Mouse (Mus musculus): ENCODE results near the gene Masp2. TPM values are rescaled to one million over a fixed set of nuclear protein-coding genes. Genes with fewer than 3 reads are reported as not detected.
A peak's percentile ranks its signal among the peaks of the same experiment; 100 is the strongest.

The Masp2 gene
- polyA plus RNA-seq, 1 experiment from 2014 or later: 0.27 TPM

GRCm38 (mm10) chr4:148644926-148645325 is 42.6 kb downstream of the Masp2 start:
- 92% methylated on average over 6 of the region's 6 CpGs for WGBS
- Histone ChIP-seq H3K27me3 (peaks cover 2% of the 10 kb centered on the region; the same call in 1 of the 2 replicates), H3K27ac (no peak overlapping the region), H3K4me2 (no peak overlapping the region), H3K9ac (no peak overlapping the region), H3K4me3 (replicated peaks) (no peak overlapping the region), H3K4me1 (peaks cover 8% of the 10 kb centered on the region; the same call in 1 of the 2 replicates), H3K9me3 (no peaks in the 10 kb centered on the region), H3K36me3 (replicated peaks) (no peaks in the 10 kb centered on the region)
- no peak for ATAC-seq (ENCODE audit: low FRiP score)

- no peak for ATAC-seq (ENCODE audit: low FRiP score)
- Histone ChIP-seq H3K36me3 (replicated peaks) (no peaks in the 10 kb centered on the region), H3K27me3 (peaks cover 2% of the 10 kb centered on the region; the same call in 1 of the 2 replicates), H3K4me2 (no peak overlapping the region), H3K4me1 (peaks cover 8% of the 10 kb centered on the region; the same call in 1 of the 2 replicates), H3K27ac (no peak overlapping the region), H3K9me3 (no peaks in the 10 kb centered on the region), H3K9ac (no peak overlapping the region), H3K4me3 (replicated peaks) (no peak overlapping the region)
- WGBS: 77% methylated on average over 11 of the region's 11 CpGs
Measured at GRCm38 (mm10) chr4:148646616-148647015, 44.3 kb downstream of the Masp2 start.

- Histone ChIP-seq H3K4me3 (replicated peaks) (no peak overlapping the region), H3K27ac (no peak overlapping the region), H3K9ac (no peak overlapping the region), H3K4me1 (peaks cover under 1% of the 10 kb centered on the region; the same call in 1 of the 2 replicates), H3K4me2 (no peak overlapping the region), H3K9me3 (peaks cover 3% of the 10 kb centered on the region; the same call in 1 of the 2 replicates), H3K36me3 (replicated peaks) (no peaks in the 10 kb centered on the region), H3K27me3 (peaks cover 1% of the 10 kb centered on the region; the same call in 1 of the 2 replicates)
- ATAC-seq (ENCODE audit: low FRiP score): no peak
- WGBS: 61% methylated on average over 3 of the region's 3 CpGs
Measured at GRCm38 (mm10) chr4:148649309-148649708, 47.0 kb downstream of the Masp2 start.

GRCm38 (mm10) chr4:148651045-148651444 is 48.7 kb downstream of the Masp2 start:
- Histone ChIP-seq H3K36me3 (replicated peaks) (no peaks in the 10 kb centered on the region), H3K27me3 (no peaks in the 10 kb centered on the region; the same call in 1 of the 2 replicates), H3K9ac (no peak overlapping the region), H3K4me3 (replicated peaks) (no peak overlapping the region), H3K4me1 (no peaks in the 10 kb centered on the region), H3K27ac (no peak overlapping the region), H3K4me2 (no peak overlapping the region), H3K9me3 (peaks cover 3% of the 10 kb centered on the region; the same call in 1 of the 2 replicates)
- whole genome bisulfite sequencing: 80% methylated on average over 9 of the region's 9 CpGs
- ATAC-seq (ENCODE audit: low FRiP score): no peak

- no peak overlapping the region for H3K4me2 ChIP-seq
- peaks cover 3% of the 10 kb centered on the region; the same call in 1 of the 2 replicates for H3K9me3 ChIP-seq
- H3K27ac ChIP-seq: no peak overlapping the region
- no peak overlapping the region for H3K9ac ChIP-seq
- H3K4me3 ChIP-seq (replicated peaks): no peak overlapping the region
- no peak for ATAC-seq (ENCODE audit: low FRiP score)
- no peaks in the 10 kb centered on the region for H3K36me3 ChIP-seq (replicated peaks)
- H3K4me1 ChIP-seq: peaks cover 4% of the 10 kb centered on the region; the same call in 1 of the 2 replicates
- 88% methylated on average over 18 of the region's 18 CpGs for WGBS
- peaks cover 5% of the 10 kb centered on the region; the same call in 1 of the 2 replicates for H3K27me3 ChIP-seq
Measured at GRCm38 (mm10) chr4:148654701-148655398, 52.5 kb downstream of the Masp2 start.

- Histone ChIP-seq H3K27me3 (peaks cover 8% of the 10 kb centered on the region; the same call in 1 of the 2 replicates), H3K9ac (no peak overlapping the region), H3K4me3 (replicated peaks) (no peak overlapping the region), H3K4me2 (no peak overlapping the region), H3K4me1 (peaks cover 4% of the 10 kb centered on the region; the same call in 1 of the 2 replicates), H3K36me3 (replicated peaks) (no peaks in the 10 kb centered on the region), H3K9me3 (peaks cover 3% of the 10 kb centered on the region; the same call in 1 of the 2 replicates), H3K27ac (no peak overlapping the region)
- no peak for ATAC-seq (ENCODE audit: low FRiP score)
- 57% methylated on average over 15 of the region's 15 CpGs for WGBS
Measured at GRCm38 (mm10) chr4:148656691-148657258, 54.4 kb downstream of the Masp2 start.

- Histone ChIP-seq H3K27ac (no peak overlapping the region), H3K9me3 (peaks cover 2% of the 10 kb centered on the region; the same call in 1 of the 2 replicates), H3K4me1 (peaks cover 10% of the 10 kb centered on the region), H3K9ac (no peak overlapping the region), H3K27me3 (peaks cover 8% of the 10 kb centered on the region; the same call in 1 of the 2 replicates), H3K4me2 (no peak overlapping the region), H3K36me3 (replicated peaks) (no peaks in the 10 kb centered on the region), H3K4me3 (replicated peaks) (no peak overlapping the region)
- WGBS: 91% methylated on average over 13 of the region's 13 CpGs
- ATAC-seq (ENCODE audit: low FRiP score): no peak
Measured at GRCm38 (mm10) chr4:148657776-148658175, 55.4 kb downstream of the Masp2 start.

- H3K36me3 ChIP-seq (replicated peaks): no peaks in the 10 kb centered on the region
- no peak overlapping the region for H3K27ac ChIP-seq
- no peak overlapping the region for H3K4me2 ChIP-seq
- WGBS: 74% methylated on average over 3 of the region's 3 CpGs
- no peak for ATAC-seq (ENCODE audit: low FRiP score)
- no peak overlapping the region for H3K9ac ChIP-seq
- H3K27me3 ChIP-seq: peaks cover 20% of the 10 kb centered on the region; the same call in 1 of the 2 replicates
- H3K4me3 ChIP-seq (replicated peaks): no peak overlapping the region
- H3K9me3 ChIP-seq: no peaks in the 10 kb centered on the region
- peaks cover 16% of the 10 kb centered on the region for H3K4me1 ChIP-seq
Measured at GRCm38 (mm10) chr4:148660174-148660573, 57.8 kb downstream of the Masp2 start.

GRCm38 (mm10) chr4:148662168-148662965 is 60.0 kb downstream of the Masp2 start:
- H3K27ac ChIP-seq: no peak overlapping the region
- H3K4me2 ChIP-seq: peak overlapping the region; percentile 25; the same call in 1 of the 2 replicates
- no peak overlapping the region for H3K4me3 ChIP-seq (replicated peaks)

GRCm38 (mm10) chr4:148663326-148663725 is 61.0 kb downstream of the Masp2 start:
- Histone ChIP-seq H3K9ac (no peak overlapping the region), H3K4me2 (no peak overlapping the region), H3K4me3 (replicated peaks) (no peak overlapping the region), H3K36me3 (replicated peaks) (no peaks in the 10 kb centered on the region), H3K27ac (no peak overlapping the region), H3K9me3 (no peaks in the 10 kb centered on the region), H3K4me1 (peaks cover 12% of the 10 kb centered on the region), H3K27me3 (peaks cover 15% of the 10 kb centered on the region; the same call in 1 of the 2 replicates)
- WGBS: 85% methylated on average over 7 of the region's 7 CpGs
- no peak for ATAC-seq (ENCODE audit: low FRiP score)

More at GRCm38 (mm10) chr4:148662168-148662965, 60.0 kb downstream of the Masp2 start:
- H3K36me3 ChIP-seq (replicated peaks): no peaks in the 10 kb centered on the region
- no peak overlapping the region for H3K9ac ChIP-seq
- H3K4me1 ChIP-seq: peaks cover 12% of the 10 kb centered on the region
- peaks cover 17% of the 10 kb centered on the region; the same call in 1 of the 2 replicates for H3K27me3 ChIP-seq
- 42% methylated on average over 21 of the region's 21 CpGs for WGBS
- no peaks in the 10 kb centered on the region for H3K9me3 ChIP-seq
- ATAC-seq (ENCODE audit: low FRiP score): peak; percentile 50; the same call in 1 of the 2 replicates

- Histone ChIP-seq H3K9me3 (no peaks in the 10 kb centered on the region), H3K9ac (no peak overlapping the region), H3K27me3 (peaks cover 15% of the 10 kb centered on the region; the same call in 1 of the 2 replicates), H3K27ac (0 out of 2 replicates have a peak overlapping the region, but pooled peaks have one; percentile 25), H3K4me2 (no peak overlapping the region), H3K4me1 (peaks cover 12% of the 10 kb centered on the region), H3K4me3 (replicated peaks) (no peak overlapping the region), H3K36me3 (replicated peaks) (no peaks in the 10 kb centered on the region)
- WGBS: 55% methylated on average over 6 of the region's 6 CpGs
- ATAC-seq (ENCODE audit: low FRiP score): no peak
Measured at GRCm38 (mm10) chr4:148664021-148664420, 61.7 kb downstream of the Masp2 start.

All from forebrain, embryonic 12.5 days (tissue).